Comparison of ENCODE assay signal across 28 mouse cellular contexts in genomic region chr3:103500366-103500765, GRCm38 (mm10).
DNase-seq lines count a peak whose midpoint lies in the region; ATAC-seq and TF ChIP-seq lines count a peak whose summit lies in the region.
"Had no signal": no experiment of that assay in that cellular context is flagged by ENCODE, and none has a peak within 500 bp of the region (broad histone marks: within the 10 kb centered on the region; RNA-seq: fewer than 3 reads in every experiment).

No protein-coding gene starts in this region.

- TF ChIP-seq RAD21 in CH12.LX (IDR thresholded peaks at IDR 0.05; ENCODE audit: low read depth, low read length): no peak

- H3K36me3 ChIP-seq in CH12.LX (replicated peaks in 1 of 2; ENCODE audit: control insufficient read depth in 1 of 2, insufficient read depth in 1 of 2, low read length in 1 of 2): no peaks in the 10 kb centered on the region
- H3K36me3 ChIP-seq in intestine, postnatal 0 days (ENCODE audit: control insufficient read depth, insufficient read depth): no peaks in the 10 kb centered on the region
- no peaks in the 10 kb centered on the region for H3K36me3 ChIP-seq in midbrain, embryonic 16.5 days (ENCODE audit: control insufficient read depth, insufficient read depth, low read length)
- H3K36me3 ChIP-seq: embryonic facial prominence, embryonic 13.5 days; forebrain, embryonic 12.5 days; heart, embryonic 10.5 days; hindbrain, embryonic 10.5 days; intestine, embryonic 15.5 days; limb, embryonic 15.5 days; lung, embryonic 15.5 days; midbrain, embryonic 12.5 days had no signal

- no peaks in the 10 kb centered on the region for H3K27me3 ChIP-seq in CH12.LX (replicated peaks)
- H3K27me3 ChIP-seq in intestine, postnatal 0 days (replicated peaks; ENCODE audit: control insufficient read depth, insufficient read depth, low read length): no peaks in the 10 kb centered on the region
- no peaks in the 10 kb centered on the region for H3K27me3 ChIP-seq in midbrain, embryonic 16.5 days (ENCODE audit: control insufficient read depth, insufficient read depth, low read depth, low read length)
- H3K27me3 ChIP-seq: embryonic facial prominence, embryonic 13.5 days; forebrain, embryonic 12.5 days; intestine, embryonic 15.5 days; limb, embryonic 15.5 days; lung, embryonic 15.5 days; midbrain, embryonic 12.5 days had no signal

- in situ Hi-C loops in CH12.LX (cut with MboI; ENCODE audit: low pct_ligation_motif_present, low pct_unique_long_range_greater_than_20kb, low sequenced_read_pairs): no loop called here

- TF ChIP-seq POLR2A in CH12.LX (IDR thresholded peaks at IDR 0.05; ENCODE audit: low read depth, low read length): no peak

- no peak overlapping the region for H3K4me3 ChIP-seq in CH12.LX (replicated peaks in 1 of 3; ENCODE audit: low read depth in 2 of 3, low read length in 2 of 3, poor library complexity in 1 of 3)
- no peak overlapping the region for H3K4me3 ChIP-seq in intestine, postnatal 0 days (ENCODE audit: low read depth, low read length)
- no peak overlapping the region for H3K4me3 ChIP-seq in midbrain, embryonic 16.5 days (ENCODE audit: low read depth, low read length)
- H3K4me3 ChIP-seq: embryonic facial prominence, embryonic 13.5 days; erythroblast, embryonic 14.5 days; forebrain, embryonic 12.5 days; heart, embryonic 10.5 days; hindbrain, embryonic 10.5 days; intestine, embryonic 15.5 days; left cerebral cortex, adult 2 months; limb, embryonic 15.5 days; lung, embryonic 15.5 days; midbrain, embryonic 12.5 days had no signal

- intact Hi-C loops in left cerebral cortex, postnatal 25 days (cut with DNase I): no loop called here

- 56% methylated on average over 4 of the region's 4 CpGs for WGBS in intestine, postnatal 0 days
- WGBS in midbrain, embryonic 16.5 days: 78% methylated on average over 4 of the region's 4 CpGs

- no peak overlapping the region for H3K9ac ChIP-seq in CH12.LX (ENCODE audit: insufficient read depth, low read depth)
- no peak overlapping the region for H3K9ac ChIP-seq in intestine, postnatal 0 days (ENCODE audit: low read depth, low read length)
- H3K9ac ChIP-seq in midbrain, embryonic 16.5 days (ENCODE audit: low read depth, low read length): no peak overlapping the region
- H3K9ac ChIP-seq: embryonic facial prominence, embryonic 13.5 days; forebrain, embryonic 12.5 days; intestine, embryonic 15.5 days; limb, embryonic 15.5 days; liver, embryonic 14.5 days; lung, embryonic 15.5 days; midbrain, embryonic 12.5 days had no signal

- no peak for TF ChIP-seq CTCF in CH12.LX (conservative IDR thresholded peaks at IDR 0.05 in 1 of 2, IDR thresholded peaks at IDR 0.05 in 1 of 2; ENCODE audit: low read depth in 2 of 2, low read length in 2 of 2)
- TF ChIP-seq CTCF in intestine, postnatal 0 days (IDR thresholded peaks at IDR 0.05; ENCODE audit: low read depth): no peak

- H3K4me2 ChIP-seq in CH12.LX (ENCODE audit: insufficient read depth, low read depth, poor library complexity, severe bottlenecking): no peak overlapping the region
- H3K4me2 ChIP-seq in intestine, postnatal 0 days (replicated peaks; ENCODE audit: low read depth): no peak overlapping the region
- no peak overlapping the region for H3K4me2 ChIP-seq in midbrain, embryonic 16.5 days (ENCODE audit: low read length)
- H3K4me2 ChIP-seq: embryonic facial prominence, embryonic 13.5 days; forebrain, embryonic 12.5 days; intestine, embryonic 15.5 days; limb, embryonic 15.5 days; lung, embryonic 15.5 days; midbrain, embryonic 12.5 days had no signal

- ATAC-seq in granulocyte monocyte progenitor cell, adult 5-6 weeks (replicated peaks; ENCODE audit: poor library complexity, severe bottlenecking): peak; percentile 95
- 0 out of 2 replicates have a peak, but pooled peaks have one; percentile 21 for ATAC-seq in neutrophil, adult 5-6 weeks (ENCODE audit: extremely low read depth, insufficient number of reproducible peaks, low FRiP score, poor library complexity, severe bottlenecking)
- ATAC-seq in intestine, postnatal 0 days: no peak
- no peak for ATAC-seq in midbrain, embryonic 16.5 days
- ATAC-seq: hindbrain, embryonic 16.5 days; intestine, embryonic 15.5 days had no signal

- no peak overlapping the region for H3K27ac ChIP-seq in CH12.LX (ENCODE audit: insufficient read depth, low read depth)
- H3K27ac ChIP-seq in intestine, postnatal 0 days (ENCODE audit: low read depth, low read length): no peak overlapping the region
- H3K27ac ChIP-seq in midbrain, embryonic 16.5 days (ENCODE audit: low read length): no peak overlapping the region
- H3K27ac ChIP-seq: embryonic facial prominence, embryonic 13.5 days; forebrain, embryonic 12.5 days; heart, embryonic 10.5 days; hindbrain, embryonic 10.5 days; intestine, embryonic 15.5 days; left cerebral cortex, adult 2 months; limb, embryonic 15.5 days; liver, embryonic 14.5 days; lung, embryonic 15.5 days; midbrain, embryonic 12.5 days had no signal

- H3K79me2 ChIP-seq in CH12.LX (replicated peaks; ENCODE audit: control insufficient read depth, extremely low read depth, insufficient read depth, poor library complexity, severe bottlenecking): no peaks in the 10 kb centered on the region

- TF ChIP-seq EP300 in CH12.LX (IDR thresholded peaks at IDR 0.05; ENCODE audit: low read length): no peak

- dilution Hi-C loops in CH12.LX (cut with MboI; ENCODE audit: extremely low pct_ligation_motif_present, extremely low pct_unique_long_range_greater_than_20kb, low sequenced_read_pairs): no loop called here

- peaks cover 3 to 13% of the 10 kb centered on the region in 2 experiments; a peak in 3 of 4 replicates for H3K4me1 ChIP-seq in CH12.LX (ENCODE audit: control insufficient read depth in 1 of 2, insufficient read depth in 2 of 2)
- H3K4me1 ChIP-seq in intestine, postnatal 0 days (replicated peaks; ENCODE audit: control insufficient read depth, insufficient read depth, low read length): no peaks in the 10 kb centered on the region
- no peaks in the 10 kb centered on the region for H3K4me1 ChIP-seq in midbrain, embryonic 16.5 days (ENCODE audit: control insufficient read depth, insufficient read depth, low read length)
- H3K4me1 ChIP-seq: embryonic facial prominence, embryonic 13.5 days; heart, embryonic 10.5 days; intestine, embryonic 15.5 days; limb, embryonic 15.5 days; lung, embryonic 15.5 days; midbrain, embryonic 12.5 days had no signal

- DNase-seq in CH12.LX (ENCODE audit: extremely low read depth): peak; percentile 8
- peak; percentile 5 to 20 for DNase-seq in thymus, postnatal 36 days
- no peak for DNase-seq in left cerebral cortex, postnatal 25 days (ENCODE audit: low spot score in 2 of 2)
- DNase-seq: adrenal gland, postnatal 36 days; cerebellum, adult 11 months; gastrocnemius, postnatal 36 days; kidney, adult 9 months; kidney, postnatal 36 days; layer of hippocampus, adult 9-11 months; left cerebral cortex, postnatal 4 days; lung, postnatal 36 days; right cerebral cortex, postnatal 25 days had no signal

- no peaks in the 10 kb centered on the region for H3K9me3 ChIP-seq in CH12.LX (replicated peaks; ENCODE audit: low read length)
- H3K9me3 ChIP-seq in intestine, postnatal 0 days (ENCODE audit: control insufficient read depth): no peaks in the 10 kb centered on the region
- no peaks in the 10 kb centered on the region for H3K9me3 ChIP-seq in midbrain, embryonic 16.5 days (replicated peaks; ENCODE audit: control insufficient read depth, low read length, poor library complexity, severe bottlenecking)
- H3K9me3 ChIP-seq: embryonic facial prominence, embryonic 13.5 days; forebrain, embryonic 12.5 days; heart, embryonic 10.5 days; hindbrain, embryonic 10.5 days; intestine, embryonic 15.5 days; limb, embryonic 15.5 days; lung, embryonic 15.5 days; midbrain, embryonic 12.5 days had no signal

TF ChIP-seq in CH12.LX, 34 proteins besides CTCF, POLR2A, EP300 and RAD21:
- TF ChIP-seq UBTF (IDR thresholded peaks at IDR 0.05; ENCODE audit: low read depth, low read length) (no peak), ELF1 (IDR thresholded peaks at IDR 0.05; ENCODE audit: low read depth, low read length) (no peak)
TF ChIP-seq in CH12.LX: peak in this region for 0.

Comparison
In these comparisons a context has a peak if more than half of its experiments do, and no peak if none do; other contexts are left out.
1. DNase-seq: peak in CH12.LX (single experiment) and thymus, postnatal 36 days (2 of 2); none in left cerebral cortex, postnatal 25 days (0 of 2).
2. ATAC-seq: peak in granulocyte monocyte progenitor cell, adult 5-6 weeks (single experiment) and neutrophil, adult 5-6 weeks (single experiment); none in intestine, postnatal 0 days (single experiment) and midbrain, embryonic 16.5 days (single experiment).